Comparison of ENCODE assay signal across 8 mouse cellular contexts in the genomic region with DNA sequence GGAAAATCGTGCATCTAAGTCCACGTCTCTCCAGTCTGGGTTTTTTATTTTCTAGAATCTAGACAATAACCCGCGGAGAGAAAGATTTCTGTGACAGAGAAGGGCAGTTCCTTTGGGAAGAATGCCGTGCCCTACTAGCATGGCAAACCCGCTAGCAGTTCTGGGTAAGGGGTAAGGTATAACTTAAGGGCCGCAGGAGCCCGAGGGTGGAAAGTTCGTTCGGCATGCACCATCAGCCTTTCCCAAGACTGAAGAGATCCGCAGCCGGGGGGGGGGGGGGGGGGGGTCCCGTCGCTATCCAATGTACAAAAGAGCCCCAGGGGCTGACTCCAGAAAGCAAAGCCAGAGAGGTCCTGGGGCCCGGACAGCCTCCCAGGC. TPM values are rescaled to one million over a fixed set of nuclear protein-coding genes. Genes with fewer than 3 reads are reported as not detected.
A peak's percentile ranks its signal among the peaks of the same experiment; 100 is the strongest.
DNase-seq lines count a peak whose midpoint lies in the region; ATAC-seq and TF ChIP-seq lines count a peak whose summit lies in the region.

No protein-coding gene starts in this region.

- TF ChIP-seq CTCF in testis, adult 2 months (IDR thresholded peaks at IDR 0.05; ENCODE audit: control insufficient read depth, insufficient read depth, insufficient replicate concordance, low read depth, low read length), result no peak
- TF ChIP-seq CTCF in heart, postnatal 0 days (IDR thresholded peaks at IDR 0.05; ENCODE audit: low read depth), result no peak

- H3K79me2 ChIP-seq in macrophage (ENCODE audit: inconsistent target), result peaks cover 14% of the 10 kb centered on the region; the same call in 1 of the 2 replicates

- peak overlapping the region; percentile 65 for H3K9ac ChIP-seq in heart, postnatal 0 days (replicated peaks; ENCODE audit: low read depth, low read length)

- peak overlapping the region; percentile 60; the same call in 1 of the 2 replicates for H3K27ac ChIP-seq in testis, adult 2 months (ENCODE audit: control insufficient read depth, insufficient read depth, low read depth, low read length)
- peak overlapping the region; percentile 85 for H3K27ac ChIP-seq in heart, postnatal 0 days (ENCODE audit: low read depth)
- H3K27ac ChIP-seq in macrophage, result no peak overlapping the region

- H3K27me3 ChIP-seq in testis, adult 2 months (ENCODE audit: control insufficient read depth, insufficient read depth, low read length), result no peaks in the 10 kb centered on the region
- no peaks in the 10 kb centered on the region for H3K27me3 ChIP-seq in heart, postnatal 0 days (ENCODE audit: control insufficient read depth, insufficient read depth, low read length)

- H3K4me3 ChIP-seq in testis, adult 2 months (ENCODE audit: control insufficient read depth, low read depth, low read length), result peak overlapping the region; percentile 88
- peak overlapping the region; percentile 71 for H3K4me3 ChIP-seq in heart, postnatal 0 days (ENCODE audit: low read depth, low read length)
- H3K4me3 ChIP-seq in macrophage (ENCODE audit: inconsistent target), result peak overlapping the region; percentile 42

- peak overlapping the region; percentile 64 for H3K4me2 ChIP-seq in heart, postnatal 0 days (ENCODE audit: low read depth, low read length)

- no peaks in the 10 kb centered on the region for H3K4me1 ChIP-seq in testis, adult 2 months (ENCODE audit: control insufficient read depth, insufficient read depth, low read length)
- no peaks in the 10 kb centered on the region for H3K4me1 ChIP-seq in heart, postnatal 0 days (ENCODE audit: control insufficient read depth, insufficient read depth)

- no peaks in the 10 kb centered on the region for H3K36me3 ChIP-seq in testis, adult 2 months (ENCODE audit: control insufficient read depth, insufficient read depth, low read length)
- H3K36me3 ChIP-seq in heart, postnatal 0 days (replicated peaks; ENCODE audit: control insufficient read depth, insufficient read depth, low read length), result 0 out of 2 replicates have a peak, but pooled peaks cover 12% of the 10 kb centered on the region
- H3K36me3 ChIP-seq in macrophage (ENCODE audit: inconsistent target), result no peaks in the 10 kb centered on the region; the same call in 1 of the 2 replicates

- no peaks in the 10 kb centered on the region for H3K9me3 ChIP-seq in heart, postnatal 0 days (replicated peaks; ENCODE audit: control insufficient read depth, low read length)

- peak; percentile 5 to 6 for DNase-seq in frontal cortex, postnatal 36 days (ENCODE audit: low spot score in 2 of 2)
- DNase-seq in frontal cortex, postnatal 10 days (ENCODE audit: low spot score in 2 of 2), result no peak
- no peak for DNase-seq in testis, postnatal 14 days (ENCODE audit: low spot score)
- DNase-seq in heart, postnatal 0 days (ENCODE audit: low spot score), result no peak
- DNase-seq in c-Kit-positive CD71-positive TER-119-positive erythroid progenitor cells, embryonic 14.5 days (ENCODE audit: low spot score), result no peak
- no peak for DNase-seq in layer of hippocampus, adult 9-11 months

- TF ChIP-seq POLR2A in testis, adult 2 months (IDR thresholded peaks at IDR 0.05; ENCODE audit: control insufficient read depth, low read depth, low read length), result no peak

- peak; percentile 28 for ATAC-seq in heart, postnatal 0 days (ENCODE audit: insufficient read depth, low read depth)

- WGBS in heart, postnatal 0 days, result 17% methylated on average over 10 of the region's 15 CpGs
- WGBS in macrophage (ENCODE audit: missing documents), result 33% methylated on average over 9 of the region's 15 CpGs

- no peak for TF ChIP-seq EP300 in heart, postnatal 0 days (IDR thresholded peaks at IDR 0.05; ENCODE audit: low read depth)

RNA-seq across cellular contexts. Expression of gene Zfp280c, which starts 0.6 kb away (rescaled TPM):
- 2.3 and 4.1 TPM in 2 replicates for polyA plus RNA-seq in testis, adult 2 months (2012; rRNA removed)
- total RNA-seq in heart, postnatal 0 days (2014; rRNA removed; ENCODE audit: low replicate concordance), result 17.3 and 18.6 TPM in 2 replicates
- polyA plus RNA-seq in heart, postnatal 0 days (2015; fragmentation: Nextera tagmentation; extraction: Ambion mirVana), result 3.6 and 4.8 TPM in 2 replicates
- 10 to 100 TPM; 18.2 to 66.0 (median 45.1) TPM for total RNA-seq in macrophage (2018; cell fraction: chromatin; rRNA removed)
- 1 to 10 TPM; 1.8 to 8.7 (median 5.5) TPM for total RNA-seq in macrophage (2018; cell fraction: cytosol; rRNA removed)
- 10 to 100 TPM in 24 of 26 experiments, 1 to 10 TPM in 2; 7.5 to 49.3 (median 25.2) TPM for total RNA-seq in macrophage (2018; cell fraction: nucleus; rRNA removed)
- 4.5 to 6.3 TPM (median 5.4 TPM) in 3 replicates for polyA plus RNA-seq in macrophage (2018)

RNA-seq across cellular contexts. Expression of gene Slc25a14, which starts 29.5 kb away (rescaled TPM):
- polyA plus RNA-seq in testis, adult 2 months (2012; rRNA removed), result 2.4 and 5.1 TPM in 2 replicates
- 2.5 TPM in 1 of 2 replicates, not detected in the other for total RNA-seq in heart, postnatal 0 days (2014; rRNA removed; ENCODE audit: low replicate concordance)
- 5.5 and 5.7 TPM in 2 replicates for polyA plus RNA-seq in heart, postnatal 0 days (2015; fragmentation: Nextera tagmentation; extraction: Ambion mirVana)
- 10 to 100 TPM in 12 of 26 experiments, 1 to 10 TPM in 14; 2.3 to 18.5 (median 9.7) TPM for total RNA-seq in macrophage (2018; cell fraction: chromatin; rRNA removed)
- 1 to 10 TPM; 3.0 to 7.1 (median 5.5) TPM for total RNA-seq in macrophage (2018; cell fraction: cytosol; rRNA removed)
- total RNA-seq in macrophage (2018; cell fraction: nucleus; rRNA removed), result 10 to 100 TPM in 6 of 26 experiments, 1 to 10 TPM in 20; 2.8 to 14.3 (median 6.4) TPM
- 4.4 to 6.2 TPM (median 4.7 TPM) in 3 replicates for polyA plus RNA-seq in macrophage (2018)

Comparison
In these comparisons a context has a peak if more than half of its experiments do, and no peak if none do; other contexts are left out.
1. DNase-seq: peak in frontal cortex, postnatal 36 days (2 of 2); none in frontal cortex, postnatal 10 days (0 of 2), testis, postnatal 14 days (single experiment), heart, postnatal 0 days (single experiment), c-Kit-positive CD71-positive TER-119-positive erythroid progenitor cells, embryonic 14.5 days (single experiment) and layer of hippocampus, adult 9-11 months (single experiment).
2. Peak in every context shown above with its lines, with median percentiles within 50 percentile points of each other: H3K4me3 ChIP-seq.